Mouse (Mus musculus) liver, embryonic 14.5 days (tissue): ENCODE measurements around the gene Gfral. TPM values are rescaled to one million over a fixed set of nuclear protein-coding genes. Genes with fewer than 3 reads are reported as not detected.

ENCODE experiments used
- ATAC-seq: fragments of 200-750 bp; cut with Nextera tagmentation; 2 replicates; pipeline ENCODE4 v1.8.0; 2017; ENCODE audit warnings: moderate number of reproducible peaks, mild to moderate bottlenecking, moderate library complexity; ENCODE audit not compliant: insufficient read depth
- DNase-seq, 3 experiments: peaks; one replicate each; pipeline ENCODE4 v3.0.0-alpha.2; 2012 to 2013; ENCODE audit warnings: low read depth in 3 of 3, low spot score in 3 of 3
- H3K27ac ChIP-seq: fragments of 300-500 bp; sonication (generic); 2 replicates; pipeline ENCODE4 v1.5.1; 2014; ENCODE audit warnings: moderate library complexity, mild to moderate bottlenecking, control low read depth, inconsistent platforms
- H3K27me3 ChIP-seq: fragments of 300-500 bp; sonication (generic); 2 replicates; pipeline ENCODE4 v1.6.1; 2014; ENCODE audit warnings: mild to moderate bottlenecking, low read length, moderate library complexity; ENCODE audit not compliant: control insufficient read depth, insufficient read depth
- H3K36me3 ChIP-seq: fragments of 300-500 bp; sonication (generic); replicated peaks from 2 replicates; pipeline ENCODE4 v1.6.1; 2014; ENCODE audit warnings: low read depth; ENCODE audit not compliant: control insufficient read depth, insufficient read depth
- H3K4me1 ChIP-seq, 2 experiments: fragments of 200-500 bp in 1 of 2; fragments of 300-500 bp in 1 of 2; sonication (generic) in 1 of 2; replicated peaks; 2 replicates each; pipeline ENCODE4 v1.6.1; 2012 to 2014; ENCODE audit warnings: antibody characterized with exemption in 1 of 2, inconsistent platforms in 1 of 2, low read length in 1 of 2; ENCODE audit not compliant: control insufficient read depth in 2 of 2, insufficient read depth in 2 of 2
- H3K4me2 ChIP-seq: fragments of 300-500 bp; sonication (generic); 2 replicates; pipeline ENCODE4 v1.6.1; 2014; ENCODE audit warnings: low read depth, mild to moderate bottlenecking, control low read depth, moderate library complexity
- H3K4me3 ChIP-seq, 2 experiments: fragments of 200-500 bp in 1 of 2; fragments of 300-500 bp in 1 of 2; sonication (generic) in 1 of 2; 2 replicates each; pipeline ENCODE4 v1.5.1; 2012 to 2014; ENCODE audit warnings: low read depth in 2 of 2, low read length in 2 of 2, mild to moderate bottlenecking in 2 of 2, control low read depth in 1 of 2, inconsistent platforms in 1 of 2, moderate library complexity in 1 of 2; ENCODE audit not compliant: insufficient read depth in 1 of 2
- H3K9ac ChIP-seq: fragments of 300-500 bp; sonication (generic); replicated peaks from 2 replicates; pipeline ENCODE4 v1.6.1; 2014; ENCODE audit warnings: mild to moderate bottlenecking, control low read depth, moderate library complexity
- H3K9me3 ChIP-seq: fragments of 300-500 bp; sonication (generic); 2 replicates; pipeline ENCODE4 v1.6.1; 2016; ENCODE audit warnings: low read length, mixed read lengths; ENCODE audit not compliant: control insufficient read depth
- CTCF ChIP-seq: IDR thresholded peaks from 2 replicates; pipeline ENCODE4 v1.5.1; 2016; ENCODE audit warnings: antibody characterized with exemption, low read depth, control low read depth
- EP300 ChIP-seq: IDR thresholded peaks from 2 replicates; pipeline ENCODE4 v1.6.1; 2016; ENCODE audit warnings: antibody characterized with exemption, low read depth
- WGBS: fragments of 180-500 bp; shearing (Covaris S2); extraction: QIAGEN DNeasy Blood & Tissue Kit; methylation state at CpG from one replicate; pipeline ENCODE4 v1.1.7; 2014; ENCODE audit not compliant: insufficient replicate concordance; 5-methylcytosine and 5-hydroxymethylcytosine counted together
- polyA plus RNA-seq, 2 experiments: library from polyadenylated mRNA; depleted of rRNA in 1 of 2; stranded (reverse) in 1 of 2; unstranded in 1 of 2; fragments of >200 nt; fragmentation: Nextera tagmentation in 1 of 2; extraction: Ambion mirVana in 1 of 2; gene quantifications; 2 replicates each; pipeline versions ENCODE4 v1.2.1 to v1.2.3; 2012 to 2014

Gene Gfral
- polyA plus RNA-seq, 2 experiments, result not detected

DNA sequence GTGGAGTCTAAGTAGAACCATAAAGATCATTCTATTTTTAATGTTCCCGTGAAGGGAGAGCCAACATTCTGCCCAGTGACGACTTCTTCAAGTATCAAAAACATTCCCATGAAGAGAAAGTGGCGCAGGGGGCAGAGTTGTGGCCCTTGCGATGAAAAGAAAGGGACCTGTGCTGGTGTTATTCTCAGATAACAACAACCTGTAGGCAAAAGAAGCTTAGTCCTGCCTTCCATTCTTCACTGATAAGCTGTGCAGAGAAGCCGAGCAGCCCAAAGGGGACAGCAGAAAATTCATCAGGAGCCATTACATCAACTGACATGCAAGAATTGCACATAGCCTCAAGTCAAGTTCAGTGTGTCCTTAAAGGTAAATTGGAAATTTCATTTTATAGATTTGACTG, 24.5 kb upstream of the Gfral start:
- Histone ChIP-seq H3K4me3 (peak overlapping the region; percentile 7 to 17; a peak in 2 of 4 replicates), H3K27ac (peak overlapping the region; percentile 66), H3K4me2 (peak overlapping the region; percentile 88), H3K36me3 (no peaks in the 10 kb centered on the region), H3K4me1 (peaks cover 11 to 22% of the 10 kb centered on the region in 2 experiments), H3K27me3 (no peaks in the 10 kb centered on the region), H3K9me3 (no peaks in the 10 kb centered on the region), H3K9ac (peak overlapping the region; percentile 42; the same call in 1 of the 2 replicates)
- WGBS, result 13% methylated on average over 5 of the region's 5 CpGs
- DNase-seq (peak; percentile 48 to 60 (median 51)), ATAC-seq (peak; percentile 69)
- TF ChIP-seq EP300 (peak; percentile 73), CTCF (no peak)

DNA sequence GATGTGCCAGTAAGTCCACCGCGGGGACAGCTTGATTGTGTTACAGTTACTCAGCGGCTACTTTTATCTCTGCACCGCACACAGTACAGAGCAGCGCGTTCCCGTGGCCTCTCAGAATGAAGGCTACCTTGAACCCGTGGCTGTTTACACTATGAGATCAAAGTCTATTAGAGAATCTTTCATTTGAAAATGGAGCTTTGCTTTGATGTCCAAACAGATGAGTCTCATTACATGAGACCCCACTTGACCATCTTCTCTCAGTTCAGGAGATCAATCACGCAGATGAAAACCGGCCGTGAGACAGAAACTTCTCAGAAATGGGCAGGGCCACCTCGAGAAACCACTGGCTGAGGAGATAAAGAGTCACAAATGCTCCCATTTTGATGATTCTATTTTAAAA, 23.8 kb upstream of the Gfral start:
- TF ChIP-seq CTCF (no peak), EP300 (peak; percentile 56)
- WGBS, result 8% methylated on average over 12 of the region's 12 CpGs
- no peaks in the 10 kb centered on the region for H3K36me3 ChIP-seq
- peak overlapping the region; percentile 88 for H3K4me2 ChIP-seq
- H3K4me1 ChIP-seq, result peaks cover 11 to 22% of the 10 kb centered on the region in 2 experiments
- peak; percentile 62 to 71 (median 64) for DNase-seq
- H3K27me3 ChIP-seq, result no peaks in the 10 kb centered on the region
- H3K27ac ChIP-seq, result peak overlapping the region; percentile 66
- no peaks in the 10 kb centered on the region for H3K9me3 ChIP-seq
- H3K4me3 ChIP-seq, result peak overlapping the region; percentile 45 to 46
- H3K9ac ChIP-seq, result peak overlapping the region; percentile 47
- peak; percentile 86 for ATAC-seq

DNA sequence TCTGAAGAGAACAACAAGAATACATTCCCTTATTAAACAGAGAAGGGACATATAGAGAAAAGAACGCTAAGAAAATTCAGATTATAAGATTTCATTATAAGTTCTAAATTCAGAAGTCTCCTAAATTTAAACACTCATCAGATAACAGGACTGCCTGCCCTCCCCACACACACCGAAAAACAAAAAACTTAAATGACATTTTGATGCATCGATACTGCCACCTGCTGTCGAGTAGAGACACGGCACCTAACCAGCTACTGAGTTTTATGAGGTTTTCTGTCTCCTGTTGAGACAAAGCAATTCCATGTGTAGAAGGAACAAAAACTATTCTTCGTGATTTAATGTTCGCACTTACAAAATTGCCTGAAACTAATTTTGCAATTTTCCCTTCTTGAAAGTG, 23.2 kb upstream of the Gfral start:
- peaks cover 11 to 22% of the 10 kb centered on the region in 2 experiments for H3K4me1 ChIP-seq
- peak; percentile 77 for ATAC-seq
- peak overlapping the region; percentile 41 to 54 for H3K4me3 ChIP-seq
- H3K4me2 ChIP-seq, result peak overlapping the region; percentile 88
- no peaks in the 10 kb centered on the region for H3K9me3 ChIP-seq
- no peaks in the 10 kb centered on the region for H3K27me3 ChIP-seq
- peak overlapping the region; percentile 54 for H3K9ac ChIP-seq
- H3K36me3 ChIP-seq, result no peaks in the 10 kb centered on the region
- peak; percentile 71 to 85 (median 73) for DNase-seq
- peak overlapping the region; percentile 66 for H3K27ac ChIP-seq
- TF ChIP-seq EP300 (0 out of 2 replicates have a peak, but pooled peaks have one; percentile 2), CTCF (peak; percentile 81)
- 1% methylated on average over 7 of the region's 7 CpGs for WGBS

DNA sequence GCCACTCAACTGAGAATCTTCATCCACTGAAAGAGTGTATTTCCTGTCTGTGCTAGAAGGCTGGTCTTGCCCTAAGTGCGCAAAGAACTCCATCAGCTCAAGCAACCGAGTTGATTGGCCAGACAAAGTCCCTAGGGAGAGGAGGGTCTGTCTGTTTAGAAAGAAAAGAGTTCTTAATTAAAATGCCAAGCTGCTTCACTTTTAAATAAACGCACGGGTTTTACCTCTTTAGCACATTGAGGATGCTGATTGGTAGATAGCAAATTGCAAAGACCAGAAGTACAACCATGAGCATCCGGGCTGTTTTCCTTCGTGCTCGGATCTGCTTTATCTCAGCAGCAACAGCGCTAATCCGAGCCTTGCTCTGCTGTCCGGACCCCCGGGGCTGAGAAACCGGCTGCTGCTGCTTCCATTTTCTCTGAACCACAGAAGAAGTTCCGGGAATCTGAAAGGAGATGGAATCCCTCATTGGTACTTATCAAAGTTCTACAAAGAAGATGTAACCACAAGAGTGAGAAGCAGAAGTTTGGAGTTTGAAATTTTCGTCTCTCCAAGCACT, 22.6 kb upstream of the Gfral start:
- H3K27ac ChIP-seq, result peak overlapping the region; percentile 65
- ATAC-seq, result peak; percentile 67

DNA sequence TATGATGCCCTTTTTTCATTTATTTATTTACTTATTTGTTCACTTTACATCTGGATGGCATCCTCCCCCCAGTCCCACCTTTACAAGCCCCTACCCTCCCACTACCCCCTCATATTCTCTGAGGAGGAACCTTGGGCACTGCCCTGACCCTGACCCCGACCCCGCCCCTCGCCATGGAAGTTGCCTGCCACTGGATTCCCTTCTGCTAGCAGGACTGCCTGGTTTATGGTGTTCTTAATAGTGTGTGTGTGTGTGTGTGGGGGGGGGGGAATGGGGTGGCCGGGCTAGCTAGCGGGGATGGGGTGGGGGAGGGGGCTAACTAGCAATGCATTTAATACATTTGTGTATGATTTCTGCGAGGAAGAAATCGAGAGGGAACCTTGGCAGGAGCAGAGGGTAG, 21.4 kb upstream of the Gfral start:
- ATAC-seq, result no peak
- WGBS, result 74% methylated on average over 7 of the region's 7 CpGs
- Histone ChIP-seq H3K27ac (no peak overlapping the region), H3K4me1 (peaks cover 11 to 22% of the 10 kb centered on the region in 2 experiments), H3K9ac (no peak overlapping the region), H3K27me3 (no peaks in the 10 kb centered on the region), H3K4me3 (no peak overlapping the region), H3K9me3 (no peaks in the 10 kb centered on the region), H3K4me2 (no peak overlapping the region), H3K36me3 (no peaks in the 10 kb centered on the region)
- no peak for TF ChIP-seq EP300
- no peak for DNase-seq

More for the DNA sequence above, 22.6 kb upstream of the Gfral start:
- WGBS, result 1% methylated on average over 14 of the region's 14 CpGs
- TF ChIP-seq CTCF (no peak), EP300 (0 out of 2 replicates have a peak, but pooled peaks have one; percentile 13)
- Histone ChIP-seq H3K4me3 (peak overlapping the region; percentile 48 to 54), H3K4me1 (peaks cover 11 to 22% of the 10 kb centered on the region in 2 experiments), H3K4me2 (peak overlapping the region; percentile 88), H3K9ac (peak overlapping the region; percentile 54), H3K27me3 (no peaks in the 10 kb centered on the region), H3K9me3 (no peaks in the 10 kb centered on the region), H3K36me3 (no peaks in the 10 kb centered on the region)
- DNase-seq, result peak; percentile 40 to 82 (median 52)
